In the genomic region with DNA sequence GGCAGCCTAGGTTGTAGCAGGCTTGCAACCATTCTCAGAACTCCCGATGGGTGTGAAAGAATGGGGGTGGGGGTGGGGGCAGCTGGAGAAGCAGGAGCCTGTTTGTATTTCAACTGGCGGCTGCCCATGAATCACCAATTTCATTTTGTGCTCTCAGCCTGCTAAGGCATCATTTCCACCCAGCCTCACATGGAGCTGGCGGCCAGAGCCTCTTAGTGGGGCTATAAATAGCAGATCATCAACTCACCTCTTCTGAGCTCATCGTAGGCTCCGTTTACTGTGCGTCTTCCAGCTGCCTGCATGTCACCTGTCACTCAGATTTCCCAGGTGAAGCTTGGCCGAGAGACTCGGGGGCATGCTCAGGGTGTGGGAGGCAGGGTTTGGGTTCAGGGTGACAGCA, we compare ENCODE assay signal across 10 mouse cellular contexts. TPM values are rescaled to one million over a fixed set of nuclear protein-coding genes. Genes with fewer than 3 reads are reported as not detected.
DNase-seq lines count a peak whose midpoint lies in the region; ATAC-seq and TF ChIP-seq lines count a peak whose summit lies in the region.
"Had no signal": no experiment of that assay in that cellular context is flagged by ENCODE, and none has a peak within 500 bp of the region (broad histone marks: within the 10 kb centered on the region; RNA-seq: fewer than 3 reads in every experiment).

No protein-coding gene starts in this region.

- no peaks in the 10 kb centered on the region for H3K79me2 ChIP-seq in myocyte (ENCODE audit: control insufficient read depth, insufficient read depth)

- peak overlapping the region; percentile 32 for H3K9ac ChIP-seq in limb, embryonic 13.5 days
- peak overlapping the region; percentile 13; the same call in 1 of the 2 replicates for H3K9ac ChIP-seq in heart, embryonic 12.5 days

- peaks cover 29% of the 10 kb centered on the region for H3K4me1 ChIP-seq in limb, embryonic 13.5 days
- H3K4me1 ChIP-seq in limb, embryonic 10.5 days: peaks cover 22% of the 10 kb centered on the region
- peaks cover 30% of the 10 kb centered on the region for H3K4me1 ChIP-seq in heart, embryonic 12.5 days (replicated peaks)

- no peak overlapping the region for H3K4me2 ChIP-seq in limb, embryonic 13.5 days (replicated peaks)
- peak overlapping the region; percentile 51 for H3K4me2 ChIP-seq in heart, embryonic 12.5 days
- H3K4me2 ChIP-seq in myocyte (ENCODE audit: low read depth): peak overlapping the region; percentile 55

- H3ac ChIP-seq in myocyte (ENCODE audit: control insufficient read depth, insufficient read length): no peak overlapping the region

- no peak for ATAC-seq in limb, embryonic 13.5 days (ENCODE audit: low FRiP score, low read depth)
- ATAC-seq in heart, embryonic 12.5 days (ENCODE audit: insufficient number of reproducible peaks, low FRiP score): 0 out of 2 replicates have a peak, but pooled peaks have one; percentile 15

- 4% methylated on average over 8 of the region's 8 CpGs for WGBS in limb, embryonic 13.5 days
- 24% methylated on average over 8 of the region's 8 CpGs for WGBS in limb, embryonic 10.5 days
- WGBS in heart, embryonic 12.5 days: 11% methylated on average over 8 of the region's 8 CpGs

- no peak overlapping the region for H3K27ac ChIP-seq in limb, embryonic 13.5 days
- H3K27ac ChIP-seq in limb, embryonic 10.5 days: no peak overlapping the region
- H3K27ac ChIP-seq in heart, embryonic 12.5 days (ENCODE audit: poor library complexity, severe bottlenecking): peak overlapping the region; percentile 72
- H3K27ac ChIP-seq: macrophage had no signal

- no peaks in the 10 kb centered on the region for H3K27me3 ChIP-seq in limb, embryonic 13.5 days
- H3K27me3 ChIP-seq in limb, embryonic 10.5 days (ENCODE audit: low read depth, poor library complexity, severe bottlenecking): 0 out of 2 replicates have a peak, but pooled peaks cover 7% of the 10 kb centered on the region
- peaks cover 26% of the 10 kb centered on the region for H3K27me3 ChIP-seq in heart, embryonic 12.5 days (replicated peaks)
- no peaks in the 10 kb centered on the region for H3K27me3 ChIP-seq in myocyte (ENCODE audit: control insufficient read depth, insufficient read depth, insufficient read length)

- H3K9me3 ChIP-seq in limb, embryonic 13.5 days: no peaks in the 10 kb centered on the region
- H3K9me3 ChIP-seq in limb, embryonic 10.5 days (replicated peaks): no peaks in the 10 kb centered on the region
- H3K9me3 ChIP-seq in heart, embryonic 12.5 days (replicated peaks): no peaks in the 10 kb centered on the region

- no peak for TF ChIP-seq POLR2A in myocyte (IDR thresholded peaks at IDR 0.05; ENCODE audit: insufficient read length, low read depth)

- no peak for DNase-seq in limb, embryonic 10.5 days (ENCODE audit: low spot score)
- peak; percentile 19 for DNase-seq in cerebellum, adult 8-10 months
- no peak for DNase-seq in yolk sac, embryonic 10.5 days (ENCODE audit: low spot score)
- DNase-seq in adrenal gland, adult 18-20 months (ENCODE audit: low spot score in 2 of 2): no peak
- no peak for DNase-seq in urinary bladder, postnatal 25 days (ENCODE audit: low spot score)
- DNase-seq: adrenal gland, postnatal 36 days had no signal

- H3K36me3 ChIP-seq in limb, embryonic 13.5 days: no peaks in the 10 kb centered on the region
- H3K36me3 ChIP-seq in limb, embryonic 10.5 days: no peaks in the 10 kb centered on the region
- H3K36me3 ChIP-seq in heart, embryonic 12.5 days: no peaks in the 10 kb centered on the region
- no peaks in the 10 kb centered on the region for H3K36me3 ChIP-seq in myocyte (ENCODE audit: control insufficient read depth, insufficient read depth)

- no peak overlapping the region for H3K4me3 ChIP-seq in limb, embryonic 13.5 days
- no peak overlapping the region for H3K4me3 ChIP-seq in limb, embryonic 10.5 days
- no peak overlapping the region for H3K4me3 ChIP-seq in heart, embryonic 12.5 days
- H3K4me3 ChIP-seq in myocyte: no peak overlapping the region

TF ChIP-seq in myocyte, 11 proteins besides CTCF, POLR2A, EP300 and RAD21:
- no peak for TF ChIP-seq USF1 (IDR thresholded peaks at IDR 0.05; ENCODE audit: low read depth)
- TF ChIP-seq MYOD1 (IDR thresholded peaks at IDR 0.05; ENCODE audit: control insufficient read depth in 1 of 3, insufficient read length in 2 of 3, low read depth in 2 of 3): peak in 2 of 3 experiments; percentile 11 to 66
- no peak for TF ChIP-seq MAX (IDR thresholded peaks at IDR 0.05; ENCODE audit: low read depth)
- TF ChIP-seq TCF3 (IDR thresholded peaks at IDR 0.05; ENCODE audit: insufficient read length, low read depth): no peak

RNA-seq across cellular contexts. Expression of gene Cdkn2aipnl, which starts 21.9 kb away (rescaled TPM):
- 101 and 109 TPM in 2 replicates for polyA plus RNA-seq in limb, embryonic 13.5 days (2015; fragmentation: Nextera tagmentation; extraction: Ambion mirVana)
- polyA plus RNA-seq in limb, embryonic 10.5 days (2016; fragmentation: Nextera tagmentation; extraction: Ambion mirVana): 132 and 141 TPM in 2 replicates
- polyA plus RNA-seq in heart, embryonic 12.5 days (2016; fragmentation: Nextera tagmentation; extraction: Ambion mirVana): 70.8 and 73.4 TPM in 2 replicates
- 31.8 TPM for polyA plus RNA-seq in myocyte (2012; fragmentation: generic; extraction: Trizol)
- total RNA-seq in adrenal gland, adult 18-20 months (2021): 10 to 100 TPM; 15.1 to 20.1 TPM

RNA-seq across cellular contexts. Expression of gene Ube2b, which starts 55.0 kb away (rescaled TPM):
- polyA plus RNA-seq in limb, embryonic 13.5 days (2015; fragmentation: Nextera tagmentation; extraction: Ambion mirVana): 252 and 263 TPM in 2 replicates
- 213 and 227 TPM in 2 replicates for polyA plus RNA-seq in limb, embryonic 10.5 days (2016; fragmentation: Nextera tagmentation; extraction: Ambion mirVana)
- 263 and 265 TPM in 2 replicates for polyA plus RNA-seq in heart, embryonic 12.5 days (2016; fragmentation: Nextera tagmentation; extraction: Ambion mirVana)
- 67.0 TPM for polyA plus RNA-seq in myocyte (2012; fragmentation: generic; extraction: Trizol)
- total RNA-seq in adrenal gland, adult 18-20 months (2021): 100 to 1,000 TPM; 154 to 164 TPM

RNA-seq across cellular contexts. Expression of gene Cdkl3, which starts 58.5 kb away (rescaled TPM):
- polyA plus RNA-seq in limb, embryonic 13.5 days (2015; fragmentation: Nextera tagmentation; extraction: Ambion mirVana): 12.7 and 13.4 TPM in 2 replicates
- 11.7 and 11.8 TPM in 2 replicates for polyA plus RNA-seq in limb, embryonic 10.5 days (2016; fragmentation: Nextera tagmentation; extraction: Ambion mirVana)
- polyA plus RNA-seq in heart, embryonic 12.5 days (2016; fragmentation: Nextera tagmentation; extraction: Ambion mirVana): 8.5 and 9.4 TPM in 2 replicates
- 2.2 TPM for polyA plus RNA-seq in myocyte (2012; fragmentation: generic; extraction: Trizol)
- 1 to 10 TPM; 3.5 to 7.0 TPM for total RNA-seq in adrenal gland, adult 18-20 months (2021)
